Mouse (Mus musculus): ENCODE measurements around the gene Klra17. TPM values are rescaled to one million over a fixed set of nuclear protein-coding genes. Genes with fewer than 3 reads are reported as not detected.
"Not testable (repeated sequence)": the region's sequence is repeated elsewhere in the genome, so short reads cannot be mapped to it uniquely, and the experiment has no call there.

Klra17 gene
- not detected for total RNA-seq (2021)
- long read RNA-seq, experiment 1: 0 reads
- long read RNA-seq, experiment 2: 0 reads

- no peak for DNase-seq (ENCODE audit: low spot score in 2 of 2)
- intact Hi-C loops (cut with DNase I): no loop called here
These were observed at the start of gene Klra17 for GRCm38 (mm10) chr6:129876549-129876948. Klra17 (minus strand) TSS chr6:129876672.

- DNase-seq (ENCODE audit: low spot score in 2 of 2): not testable (repeated sequence)
These were observed 41.0 kb upstream of the Klra17 start, which contains the start of gene Klra5 for GRCm38 (mm10) chr6:129917476-129917946. Klra5 (minus strand) TSS chr6:129917650.

DNA sequence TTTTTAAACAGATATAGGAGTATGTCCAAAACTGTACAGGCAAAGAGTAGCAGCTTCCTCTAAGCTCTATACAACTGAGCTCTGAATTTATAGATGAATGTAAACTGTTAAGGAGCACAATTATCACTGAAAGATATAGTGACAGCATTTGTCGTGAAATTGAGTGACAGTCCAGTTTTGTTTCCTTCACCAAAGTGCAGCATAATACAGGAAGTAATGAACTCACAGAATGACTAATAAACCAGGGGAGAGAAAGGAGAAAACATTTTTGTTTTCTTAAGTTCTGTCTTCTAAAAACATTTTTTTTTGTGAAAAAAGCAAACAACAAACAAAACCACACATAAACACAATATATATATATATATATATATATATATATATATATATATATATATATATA lies 40.5 kb upstream of the Klra17 start:
- intact Hi-C loops (cut with DNase I): no loop called here
- no peak for DNase-seq (ENCODE audit: low spot score in 2 of 2)

More at GRCm38 (mm10) chr6:129917476-129917946, 41.0 kb upstream of the Klra17 start, which contains the start of gene Klra5:
- intact Hi-C loops (cut with DNase I): not testable (repeated sequence)

DNA sequence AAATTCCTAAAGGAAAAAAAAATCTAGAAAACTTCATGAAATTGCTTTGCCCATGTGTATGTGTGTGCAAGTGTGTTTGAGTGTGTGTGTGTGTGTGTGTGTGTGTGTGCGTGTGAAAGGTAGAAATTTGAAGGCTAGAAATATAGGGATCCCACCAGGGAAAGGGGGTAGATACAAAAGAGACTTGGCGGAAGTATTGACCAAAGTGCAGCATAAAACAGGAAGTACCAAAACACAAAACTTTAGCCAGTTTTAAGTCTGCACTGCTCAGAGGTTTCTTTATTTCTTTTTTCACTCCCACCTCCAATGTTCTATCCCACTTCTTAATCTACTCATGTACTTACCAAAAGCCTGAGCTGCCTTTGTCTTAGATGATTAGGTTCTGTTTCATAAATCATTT lies 6.1 kb upstream of the Klra17 start:
- intact Hi-C loops (cut with DNase I): no loop called here
- no peak for DNase-seq (ENCODE audit: low spot score in 2 of 2)

- DNase-seq (ENCODE audit: low spot score in 2 of 2); intact Hi-C loops (cut with DNase I): not testable (repeated sequence)
These were observed 14.1 kb downstream of the Klra17 start, which contains the start of gene Gm17631 for GRCm38 (mm10) chr6:129862349-129862748. Gm17631 (plus strand) TSS chr6:129862649.

DNA sequence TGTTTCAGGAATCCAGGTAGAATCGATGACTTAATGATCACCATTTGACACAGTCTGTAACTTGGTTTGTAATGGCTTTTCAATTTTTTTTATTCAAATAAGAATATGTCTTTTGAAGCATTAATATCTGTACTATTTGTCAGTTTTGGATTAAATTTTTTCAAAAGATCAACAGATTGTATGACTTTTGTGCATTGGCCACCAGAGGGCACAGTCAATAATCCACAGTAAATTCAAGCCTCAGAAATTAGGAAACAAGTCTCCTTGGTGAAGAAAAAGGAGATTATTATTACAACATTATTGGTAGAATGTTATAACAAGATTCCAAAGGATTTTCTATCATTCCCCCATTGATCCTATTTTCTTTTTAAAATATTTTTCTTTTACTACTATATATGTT lies 50.9 kb downstream of the Klra17 start:
- no peak for DNase-seq (ENCODE audit: low spot score in 2 of 2)
- intact Hi-C loops (cut with DNase I): no loop called here

GRCm38 (mm10) chr6:129824004-129824403 lies 52.5 kb downstream of the Klra17 start:
- no peak for DNase-seq (ENCODE audit: low spot score in 2 of 2)
- intact Hi-C loops (cut with DNase I): no loop called here

- no peak for DNase-seq (ENCODE audit: low spot score in 2 of 2)
- intact Hi-C loops (cut with DNase I): no loop called here
These were observed 58.7 kb downstream of the Klra17 start for GRCm38 (mm10) chr6:129817731-129818130.

DNA sequence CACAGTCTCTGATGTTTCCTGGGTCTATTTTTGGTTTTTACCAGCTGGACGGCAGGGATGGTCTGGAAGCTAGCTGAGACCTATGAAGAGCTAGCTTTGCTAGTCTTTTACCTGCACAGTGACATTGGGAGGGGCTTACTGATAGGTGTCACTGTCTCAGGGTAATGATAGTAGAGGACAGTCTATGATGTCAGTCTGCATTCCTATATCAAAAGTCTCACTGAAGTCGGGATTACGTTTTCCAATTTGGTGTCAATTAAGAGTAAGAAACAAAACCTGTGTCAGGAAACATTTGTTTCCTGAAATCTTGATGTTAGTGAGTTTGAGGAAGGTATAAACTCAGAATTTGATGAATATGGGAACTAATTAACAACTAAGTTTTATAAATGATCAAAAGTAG lies 92.3 kb downstream of the Klra17 start, which contains the start of gene Gm156:
Gm156 (minus strand) TSS at position 101 of the 400 bp plus-strand sequence.
- DNase-seq (ENCODE audit: low spot score in 2 of 2); intact Hi-C loops (cut with DNase I): not testable (repeated sequence)

Other genes starting within 250 kb of the Klra17 start
- not detected for gene Klrc3, start 233.3 kb downstream of the Klra17 start, total RNA-seq (2021)
- gene Klrc2, start 216.0 kb downstream of the Klra17 start, total RNA-seq (2021): not detected
- not detected for gene Klrc1, start 197.7 kb downstream of the Klra17 start, total RNA-seq (2021)
- gene Klri1, start 159.5 kb downstream of the Klra17 start, total RNA-seq (2021): not detected
- gene Klri2, start 136.2 kb downstream of the Klra17 start, total RNA-seq (2021): under 1 TPM in 1 of 2 experiments, not detected in 1; 0.19 TPM
- gene Gm156, start 92.4 kb downstream of the Klra17 start, total RNA-seq (2021): not detected
- not detected for gene Gm17631, start 14.0 kb downstream of the Klra17 start, total RNA-seq (2021)
- not detected for gene Klra5, start 41.0 kb upstream of the Klra17 start, total RNA-seq (2021)
- gene Klra6, start 150.3 kb upstream of the Klra17 start, total RNA-seq (2021): not detected
- not detected for gene Klra4, start 190.6 kb upstream of the Klra17 start, total RNA-seq (2021)